Mouse (Mus musculus) adrenal gland, postnatal 10 days (tissue): ENCODE data around the gene Pitpnm2. TPM values are rescaled to one million over a fixed set of nuclear protein-coding genes. Genes with fewer than 3 reads are reported as not detected.

Source experiments
- DNase-seq: peaks from one replicate; pipeline ENCODE4 v3.0.0; 2021; ENCODE audit warnings: mixed read lengths
- total RNA-seq, 2 experiments: library from RNA; stranded (reverse); gene quantifications; 2 replicates each; pipeline ENCODE4 v1.2.3; 2021

Gene Pitpnm2
- total RNA-seq, 2 experiments from 2014 or later: 40.4 to 53.6 TPM

DNA sequence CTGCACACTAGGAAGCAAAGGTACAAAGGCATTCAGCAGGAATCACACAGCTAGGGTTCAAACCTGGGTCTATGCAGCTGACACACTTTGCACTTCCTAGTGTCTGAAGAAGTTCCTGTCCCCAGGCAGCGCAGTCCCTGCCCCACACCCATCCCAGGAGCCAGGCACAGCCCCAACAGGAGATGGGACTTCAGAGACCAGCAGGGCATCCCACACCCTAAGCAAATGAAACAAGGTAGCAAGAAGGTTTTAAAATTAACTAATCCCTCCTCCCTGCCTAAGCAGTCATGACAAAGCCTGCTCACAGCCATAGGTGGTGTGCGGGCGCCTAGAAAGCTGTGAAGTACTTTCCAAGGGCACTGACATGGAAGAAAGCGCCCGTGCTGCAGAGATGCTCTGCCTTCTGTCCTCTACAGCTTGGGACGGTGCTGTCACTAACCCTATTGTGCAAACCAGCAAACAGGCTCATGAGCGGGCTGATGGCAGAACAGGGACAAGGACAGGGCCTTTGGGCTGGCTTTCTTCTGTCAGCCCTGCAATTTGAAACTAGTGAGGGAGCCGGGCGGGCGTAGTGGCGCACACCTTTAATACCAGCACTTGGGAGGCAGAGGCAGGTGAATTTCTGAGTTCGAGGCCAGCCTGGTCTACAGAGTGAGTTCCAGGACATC is 68.9 kb downstream of the Pitpnm2 start:
- no peak for DNase-seq

DNA sequence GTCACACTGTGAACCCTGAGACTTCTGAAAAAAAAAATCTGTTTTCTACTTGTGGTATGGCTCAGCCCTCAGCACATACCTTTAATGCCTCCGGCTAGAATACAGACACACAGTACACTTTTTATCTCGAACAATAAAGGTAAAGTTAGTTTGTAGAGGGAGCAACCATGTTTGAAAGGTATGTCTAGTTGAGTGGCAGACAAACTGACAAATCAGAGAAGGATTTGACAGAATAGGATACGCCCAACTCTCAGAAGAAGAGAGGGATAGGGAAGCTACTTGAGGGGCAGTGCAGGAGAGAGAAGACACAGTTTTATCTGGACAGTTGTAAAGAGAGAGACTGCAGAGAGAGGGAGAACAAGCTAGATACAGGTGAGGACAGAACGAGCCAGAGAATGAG is 70.1 kb downstream of the Pitpnm2 start:
- no peak for DNase-seq

DNA sequence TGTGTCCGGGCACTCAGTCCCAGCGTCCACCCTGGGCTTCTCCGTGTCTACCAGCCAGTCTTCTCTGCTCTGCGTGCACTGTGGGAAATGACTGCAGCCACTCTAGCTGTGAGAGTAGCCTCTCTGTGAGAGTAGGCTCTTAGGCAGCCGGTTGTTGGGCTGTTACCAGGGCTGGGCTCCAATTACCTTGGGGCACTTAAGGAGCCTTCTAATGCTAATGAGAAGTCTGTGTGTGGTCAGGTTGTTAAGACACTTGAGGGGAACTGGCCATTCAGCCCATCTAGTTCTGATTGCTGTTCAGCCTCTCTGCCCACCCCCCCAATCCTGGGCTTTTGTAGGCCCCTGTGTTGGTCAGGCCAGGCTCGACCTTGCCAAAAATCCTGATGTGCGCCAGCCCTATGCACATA is 72.8 kb downstream of the Pitpnm2 start:
- no peak for DNase-seq

DNA sequence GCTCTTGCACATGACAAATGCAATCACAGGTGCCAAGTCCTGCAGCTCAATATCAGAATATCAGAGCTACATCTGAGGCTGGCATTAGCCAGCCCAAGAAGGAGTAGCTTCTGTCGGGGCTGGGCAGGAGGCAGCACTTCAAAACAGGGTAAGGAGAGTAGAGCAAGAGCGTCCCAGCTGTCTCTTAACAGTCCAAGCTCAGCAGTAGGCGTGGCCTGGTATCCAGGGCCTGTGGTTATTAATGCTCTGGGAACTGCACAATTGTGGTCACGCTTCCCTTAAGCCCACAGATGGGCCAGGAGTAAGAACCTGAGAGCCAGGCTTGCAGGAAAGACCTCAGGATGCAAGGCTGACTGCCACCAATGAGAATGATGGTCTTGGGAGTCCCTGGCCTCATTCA is 74.4 kb downstream of the Pitpnm2 start:
- no peak for DNase-seq

DNA sequence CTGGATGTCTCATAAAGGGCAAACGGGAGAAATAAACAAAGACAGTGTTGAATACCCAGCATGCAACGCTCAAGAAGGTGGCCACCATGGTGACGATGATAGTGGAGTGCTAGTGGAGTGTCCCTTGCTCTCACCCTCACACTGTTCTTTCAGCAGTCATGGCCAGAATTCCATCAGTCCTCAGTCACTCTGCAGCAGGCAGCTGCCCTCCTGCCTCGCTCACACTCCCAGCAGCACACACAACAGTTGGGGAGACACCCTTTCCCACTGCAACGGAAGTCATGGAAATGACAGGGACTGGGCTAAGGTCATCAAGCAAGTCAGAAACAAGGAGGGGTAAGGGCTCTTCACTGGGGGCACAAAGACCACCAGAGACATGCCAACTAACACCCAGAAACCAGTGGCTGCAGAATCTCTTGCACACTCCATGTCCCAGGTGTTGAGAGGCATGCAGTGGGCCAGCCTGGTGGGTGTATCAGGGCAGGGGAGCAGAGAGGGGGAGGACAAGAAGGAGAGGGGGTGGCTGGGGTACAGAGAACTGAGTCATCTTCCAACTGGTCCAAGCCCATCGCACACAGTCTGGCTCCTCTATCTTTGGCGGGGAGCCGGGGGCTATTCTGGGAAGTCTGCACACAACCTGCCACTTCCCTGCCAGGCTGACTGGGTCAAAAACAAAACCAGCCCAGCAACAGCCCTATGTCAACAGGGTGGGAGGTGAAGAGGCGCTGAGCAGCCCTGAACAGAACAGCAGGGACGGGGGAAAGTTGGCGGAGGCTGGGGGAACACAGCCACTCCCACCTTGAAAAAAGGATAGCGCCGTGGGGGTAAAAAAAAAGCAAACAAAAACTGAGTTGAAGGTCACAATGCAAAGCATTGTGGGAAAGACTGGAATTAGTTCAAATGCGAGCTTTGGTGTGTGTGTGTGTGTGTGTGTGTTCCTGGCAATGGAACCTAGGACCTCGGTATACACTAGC is 76.3 kb downstream of the Pitpnm2 start:
- DNase-seq: peak; percentile 78

DNA sequence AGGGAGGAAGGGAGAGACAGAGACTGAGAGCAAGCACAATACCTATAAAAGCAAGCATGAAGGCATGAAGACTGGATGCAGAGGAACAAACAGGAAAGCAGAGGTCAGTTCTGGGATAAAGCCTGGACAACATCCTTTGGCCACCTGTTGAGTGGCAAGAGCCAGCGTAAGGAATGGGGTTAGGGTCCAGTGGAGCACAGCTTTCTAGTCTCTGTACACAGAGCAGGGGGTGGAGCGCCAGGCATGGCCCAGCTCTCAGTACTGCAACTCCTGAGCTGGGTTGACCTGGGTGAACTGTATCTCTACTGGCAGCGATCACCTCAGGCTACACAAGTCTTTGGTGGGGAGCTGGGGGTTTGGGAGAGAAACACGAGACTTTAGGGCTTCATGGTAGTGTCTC is 77.3 kb downstream of the Pitpnm2 start:
- no peak for DNase-seq

DNA sequence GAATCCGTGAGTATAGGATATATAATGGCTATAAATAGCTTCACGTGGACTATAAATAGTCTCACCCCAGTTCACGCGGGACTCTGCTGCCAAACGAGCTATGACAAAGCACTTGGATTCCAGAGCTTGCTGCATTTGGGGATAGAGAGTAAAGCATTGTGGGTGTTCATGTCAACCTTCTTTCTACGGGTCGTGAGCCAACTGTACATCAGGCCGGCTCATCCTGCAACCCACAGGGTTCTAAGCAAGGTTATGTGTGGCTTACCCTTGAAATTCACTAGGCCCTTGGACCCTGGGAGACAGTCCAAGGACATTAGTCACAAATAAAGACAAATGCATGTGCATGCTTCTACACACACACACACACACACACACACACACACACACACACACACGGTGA is 77.8 kb downstream of the Pitpnm2 start:
- peak; percentile 62 for DNase-seq

DNA sequence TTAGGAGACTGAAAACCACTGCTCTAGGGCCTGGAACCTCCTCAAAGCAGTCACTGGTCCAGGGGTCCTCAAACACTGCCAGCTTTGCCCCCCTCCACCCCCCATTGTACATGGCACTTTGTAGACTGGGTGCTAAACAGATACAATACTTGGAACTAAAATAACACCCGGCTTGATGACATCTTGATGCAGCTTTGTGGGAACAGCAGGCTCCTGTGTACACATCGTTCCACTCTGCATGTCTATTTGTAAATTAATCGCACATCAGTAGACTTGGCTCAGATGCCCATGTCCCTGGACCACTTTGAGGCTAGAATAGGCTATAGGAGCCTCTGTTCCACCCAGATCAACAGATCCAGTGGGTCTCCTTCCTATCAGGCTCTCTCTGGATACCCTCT is 80.3 kb downstream of the Pitpnm2 start:
- no peak for DNase-seq

DNA sequence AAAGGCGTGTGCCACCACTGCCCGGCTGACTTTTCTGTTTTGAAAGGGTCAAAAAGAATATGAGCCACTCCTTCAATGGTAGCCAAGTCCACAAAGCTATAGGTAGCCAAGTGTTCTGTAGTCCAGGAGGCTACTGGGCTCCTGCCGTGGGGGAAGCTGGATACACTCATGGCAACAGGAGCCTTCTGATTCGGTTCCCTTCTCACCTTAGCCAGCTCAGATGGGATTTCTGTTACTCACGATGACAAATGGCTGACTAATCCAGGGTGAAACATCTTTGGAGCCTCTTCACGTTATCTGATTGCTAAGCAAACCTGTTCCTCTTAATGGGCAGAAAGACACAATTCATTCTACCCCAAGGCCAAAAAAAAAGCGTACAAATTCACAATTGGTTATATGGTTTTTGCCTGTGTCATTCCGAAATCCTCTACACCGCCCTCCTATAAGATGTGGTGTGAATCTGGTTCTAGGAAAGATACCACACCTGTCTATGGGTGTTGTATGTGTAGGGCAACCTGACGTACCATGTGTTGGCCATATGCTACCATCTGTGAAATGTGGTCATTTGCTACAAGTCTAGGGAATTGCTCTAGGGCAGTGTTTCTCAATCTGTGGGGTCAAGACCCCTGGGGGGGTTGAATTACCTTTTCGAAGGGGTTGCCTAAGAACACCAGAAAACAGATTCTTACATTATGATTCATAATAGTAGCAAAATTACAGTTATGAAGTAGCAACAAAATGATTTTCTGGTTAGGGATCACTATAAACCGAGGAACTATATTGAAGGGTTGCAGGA is 80.9 kb downstream of the Pitpnm2 start:
- DNase-seq: no peak

DNA sequence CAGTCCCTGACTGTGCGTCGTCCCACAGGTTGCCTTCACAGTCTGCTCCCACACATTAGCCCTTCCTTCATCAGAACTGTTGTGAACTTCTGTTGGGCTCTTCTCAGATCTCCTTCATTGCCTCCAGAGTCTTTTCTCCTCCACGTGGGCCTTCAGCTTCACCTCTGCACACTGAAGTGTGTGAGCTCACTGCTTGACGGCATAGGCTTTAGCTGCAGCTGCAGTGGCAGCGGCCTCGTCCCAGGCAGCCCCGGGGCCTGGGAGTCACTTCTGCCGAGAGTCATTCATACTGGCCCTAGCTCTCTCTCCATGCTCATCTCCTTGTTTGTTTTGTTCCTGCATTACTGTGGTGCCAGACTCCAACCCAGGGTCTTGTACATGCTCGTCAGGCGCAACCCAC is 81.9 kb downstream of the Pitpnm2 start:
- DNase-seq: no peak

DNA sequence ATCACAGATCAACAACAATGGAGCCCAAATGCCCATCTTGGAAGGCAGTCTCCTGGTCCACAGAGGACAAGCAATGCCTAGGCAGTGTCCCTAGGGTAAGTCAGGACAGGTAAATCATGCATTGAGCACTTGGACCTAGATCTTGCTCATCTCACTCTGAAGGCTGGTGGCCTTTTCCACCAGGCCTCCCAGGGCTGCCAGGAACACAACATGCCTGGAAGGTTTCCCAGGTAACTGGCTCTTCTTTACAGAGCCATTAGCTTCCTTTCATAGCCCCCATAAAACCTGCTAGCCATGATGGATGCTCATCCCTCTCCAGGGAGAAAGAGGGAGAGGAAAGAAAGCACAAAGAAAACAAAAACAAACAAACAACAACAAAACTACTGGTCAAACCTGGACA is 82.8 kb downstream of the Pitpnm2 start:
- no peak for DNase-seq

DNA sequence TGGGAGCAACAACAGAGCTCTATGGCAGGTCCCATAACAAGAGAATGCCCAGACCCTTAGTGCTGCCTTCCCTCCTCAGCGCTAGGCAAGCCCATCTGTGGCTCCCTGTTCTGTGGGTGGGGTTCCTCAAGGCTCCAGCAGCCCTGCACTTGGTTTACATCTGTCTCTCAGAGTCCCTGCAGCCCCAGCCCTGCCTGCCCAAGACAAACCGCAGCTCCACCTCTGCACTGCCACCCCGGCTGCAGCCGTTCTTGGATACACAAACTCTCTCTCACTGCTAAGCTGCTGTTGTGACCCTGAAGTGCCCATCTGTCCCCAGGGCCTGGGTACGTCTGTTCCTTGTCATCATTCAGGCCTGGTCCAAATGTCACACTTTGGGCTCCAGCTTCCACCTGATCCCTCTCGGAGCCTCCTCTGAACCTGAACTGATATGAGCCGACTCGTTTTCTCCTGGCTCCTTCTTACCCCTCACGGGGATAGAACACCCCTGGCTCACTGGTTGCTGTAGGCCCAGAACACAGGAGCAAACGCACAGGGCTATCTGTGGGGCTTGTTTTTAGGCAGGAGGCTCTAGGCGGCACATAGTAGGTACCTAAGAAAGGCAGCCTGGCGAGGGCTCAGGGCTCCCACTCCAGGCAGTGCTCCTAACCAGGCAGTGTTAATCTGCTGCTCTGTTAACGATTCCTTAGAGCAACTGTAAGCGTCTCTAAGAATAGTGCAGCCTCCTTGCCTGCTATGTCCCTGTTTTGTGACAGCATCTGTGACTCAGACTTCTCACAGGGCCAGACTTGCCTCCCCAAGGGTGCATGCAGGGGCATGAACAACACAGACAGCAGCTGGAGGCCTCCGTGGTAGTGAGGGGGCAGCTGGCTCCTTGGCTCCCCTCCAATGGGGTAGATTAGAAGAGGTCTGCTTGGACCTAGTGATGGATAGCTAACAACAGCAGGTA is 83.7 kb downstream of the Pitpnm2 start:
- DNase-seq: no peak

DNA sequence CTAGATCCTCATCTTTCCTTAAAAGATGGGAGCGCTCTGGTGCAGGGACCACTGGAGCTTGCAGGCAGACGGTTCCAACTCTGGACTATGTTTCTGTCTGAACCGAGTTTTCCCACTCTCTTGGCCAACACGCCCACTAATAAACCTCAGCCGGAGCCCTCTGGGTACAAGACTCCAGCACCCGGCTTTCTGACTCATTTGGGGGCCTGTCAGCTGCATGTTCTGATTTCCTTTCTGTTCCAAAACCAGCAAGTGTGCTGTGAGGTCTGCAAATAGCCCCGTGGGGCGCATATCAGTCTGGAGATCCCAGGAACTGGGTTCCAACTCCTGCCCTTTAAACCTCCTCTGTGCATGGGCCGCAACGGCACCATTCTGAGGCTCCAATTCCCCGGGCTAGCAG is 86.1 kb downstream of the Pitpnm2 start:
- DNase-seq: no peak

DNA sequence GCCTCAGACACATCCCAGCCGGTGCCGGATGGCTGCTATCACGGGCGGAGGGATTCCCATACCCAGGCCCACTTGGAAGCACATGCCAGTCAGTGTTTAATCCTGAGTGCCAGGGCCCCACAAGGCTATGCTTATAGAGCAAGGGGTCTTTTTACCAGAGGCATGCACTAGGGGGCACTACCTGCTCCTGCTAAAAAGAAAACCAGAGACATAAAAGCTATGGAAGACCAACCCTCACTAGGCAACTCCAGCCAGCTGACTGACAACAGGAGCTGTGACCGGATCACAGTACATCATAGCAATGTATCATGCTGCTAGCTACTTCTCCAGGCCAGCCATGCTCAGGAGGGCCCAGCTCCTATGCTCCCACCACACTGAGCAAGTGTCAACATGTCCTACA is 87.0 kb downstream of the Pitpnm2 start:
- DNase-seq: peak; percentile 81

DNA sequence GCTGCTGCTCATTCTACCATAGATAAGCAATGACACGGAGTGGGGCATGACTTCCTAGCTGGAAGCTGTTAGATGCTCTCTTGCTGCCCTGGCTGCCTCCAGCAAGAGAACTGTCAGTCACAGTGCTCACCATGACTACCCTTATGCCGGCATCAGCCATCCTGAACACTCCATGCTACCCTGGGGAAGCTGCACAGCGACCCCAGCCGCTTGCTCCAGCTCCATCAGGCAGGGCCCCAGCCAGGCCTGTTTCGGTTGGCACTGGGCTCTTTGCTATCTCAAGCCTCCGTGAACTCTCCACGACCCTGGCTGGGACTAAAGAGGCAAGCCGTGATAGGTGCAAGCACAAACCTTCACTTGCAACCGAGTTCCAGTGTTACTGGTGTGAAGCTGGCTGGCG is 87.7 kb downstream of the Pitpnm2 start:
- DNase-seq: no peak

DNA sequence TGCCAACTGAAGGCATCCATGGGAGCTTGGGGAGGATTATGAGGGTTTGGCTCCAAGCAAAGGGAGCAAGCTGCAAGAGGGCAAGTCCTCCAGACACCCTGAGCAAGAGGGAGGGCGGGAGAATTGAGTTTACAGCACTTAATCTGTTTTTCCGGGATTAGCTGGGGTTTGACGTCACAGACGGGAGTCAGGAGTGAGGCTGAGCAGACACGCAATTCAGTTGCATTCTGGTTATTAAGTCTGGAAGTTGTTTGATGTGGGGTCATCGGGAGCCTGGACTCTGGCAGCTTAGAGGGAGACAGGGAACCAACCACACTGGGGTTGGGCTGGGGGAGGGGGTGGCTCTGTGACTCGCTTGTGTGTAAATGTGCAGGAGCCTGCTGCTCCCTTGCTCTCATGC is 90.1 kb downstream of the Pitpnm2 start:
- no peak for DNase-seq

DNA sequence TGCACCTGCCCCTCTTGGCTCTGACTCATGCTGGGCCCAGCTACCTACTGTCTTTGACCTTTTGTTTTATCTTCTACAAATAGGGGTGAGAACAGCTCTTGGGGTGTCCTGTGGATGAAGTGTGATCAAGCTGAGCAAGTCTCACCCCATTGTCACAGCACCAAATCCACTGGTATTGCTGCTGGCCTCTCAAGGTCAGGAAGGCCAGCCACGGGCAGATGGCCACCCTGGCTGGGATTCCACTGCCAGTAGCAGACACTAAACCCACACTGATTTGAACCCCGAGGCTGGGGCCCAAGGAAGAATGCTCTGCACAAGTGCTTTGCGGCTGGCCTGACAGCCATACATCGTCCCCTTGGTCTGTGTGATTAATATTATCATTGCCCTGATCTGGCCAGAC is 91.3 kb downstream of the Pitpnm2 start:
- no peak for DNase-seq

DNA sequence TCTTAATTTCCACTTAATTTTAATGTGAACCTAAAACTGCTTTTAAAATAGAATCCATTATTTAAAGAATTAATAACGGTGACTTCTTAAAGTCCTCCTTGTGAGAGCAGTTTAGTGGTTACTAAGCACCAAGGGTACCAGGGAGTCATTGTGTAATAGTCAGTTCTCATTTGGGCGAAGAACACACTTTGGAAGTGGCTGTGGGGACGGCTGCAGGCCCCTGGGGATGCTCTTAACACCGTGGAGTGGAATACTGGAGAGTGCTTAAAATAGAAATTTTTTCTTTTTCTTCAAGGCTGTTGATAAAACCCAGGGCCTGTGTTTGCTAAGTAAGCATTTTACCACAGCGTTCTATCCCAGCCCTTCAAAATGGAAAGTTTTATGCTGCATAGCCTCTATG is 93.6 kb downstream of the Pitpnm2 start:
- DNase-seq: no peak

DNA sequence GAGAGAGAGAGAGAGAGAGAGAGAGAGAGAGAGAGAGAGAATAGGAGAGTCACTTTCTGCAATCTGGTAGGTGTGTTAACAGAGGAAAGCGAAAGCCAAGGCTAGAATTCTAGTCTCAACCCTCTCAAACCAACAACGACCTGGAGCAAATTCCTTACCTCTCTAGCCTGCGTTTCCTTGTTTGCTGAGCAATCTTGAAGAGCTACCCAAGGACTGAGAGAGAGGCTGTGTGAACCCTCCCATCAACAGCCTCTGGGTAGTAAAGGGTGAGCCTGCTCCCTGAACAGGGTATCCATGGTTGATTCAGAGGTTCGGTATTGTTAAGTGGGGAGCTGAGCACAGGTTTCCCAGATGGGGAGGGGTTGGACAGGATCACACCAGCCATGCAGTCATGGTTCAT is 96.8 kb downstream of the Pitpnm2 start:
- DNase-seq: no peak

DNA sequence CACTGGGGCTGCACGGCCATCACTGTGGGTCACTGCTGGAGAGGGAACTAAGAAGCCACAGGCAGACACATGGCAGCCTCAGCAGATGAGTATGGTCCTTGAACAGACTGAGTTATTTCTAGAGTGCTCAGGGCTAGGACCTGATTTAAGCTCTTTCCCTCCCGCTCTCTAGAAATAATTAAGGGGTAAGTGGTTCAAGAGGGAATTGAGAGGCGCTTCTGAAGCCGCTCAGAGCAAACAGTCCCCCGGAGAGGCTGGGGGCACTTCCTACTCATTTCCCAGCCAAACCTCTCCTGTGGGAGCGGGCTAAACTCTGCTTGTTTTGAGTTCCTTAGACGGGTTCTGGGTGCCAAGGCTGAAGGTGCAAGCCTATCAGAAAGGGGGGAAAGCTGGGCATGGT is 98.7 kb downstream of the Pitpnm2 start:
- DNase-seq: no peak

DNA sequence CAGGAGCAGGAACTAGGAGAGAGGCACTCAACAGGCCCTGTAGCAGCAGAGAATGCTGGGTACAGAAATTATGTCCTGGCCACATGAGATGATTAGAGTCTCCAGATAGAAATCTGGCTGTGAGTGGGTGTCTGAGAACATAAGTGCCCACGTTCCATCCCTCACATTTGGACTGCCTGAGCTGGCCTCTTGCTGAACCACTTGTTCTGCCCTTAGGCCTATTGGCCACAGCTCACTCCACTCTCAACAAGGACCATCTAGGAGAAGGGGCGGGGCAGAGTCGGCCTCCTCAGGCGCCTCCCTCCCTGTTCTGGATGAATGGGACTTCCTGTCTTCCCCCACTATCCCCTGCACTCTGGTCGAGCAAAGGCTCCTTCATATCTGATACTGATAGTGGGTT is 100.5 kb downstream of the Pitpnm2 start:
- DNase-seq: no peak

DNA sequence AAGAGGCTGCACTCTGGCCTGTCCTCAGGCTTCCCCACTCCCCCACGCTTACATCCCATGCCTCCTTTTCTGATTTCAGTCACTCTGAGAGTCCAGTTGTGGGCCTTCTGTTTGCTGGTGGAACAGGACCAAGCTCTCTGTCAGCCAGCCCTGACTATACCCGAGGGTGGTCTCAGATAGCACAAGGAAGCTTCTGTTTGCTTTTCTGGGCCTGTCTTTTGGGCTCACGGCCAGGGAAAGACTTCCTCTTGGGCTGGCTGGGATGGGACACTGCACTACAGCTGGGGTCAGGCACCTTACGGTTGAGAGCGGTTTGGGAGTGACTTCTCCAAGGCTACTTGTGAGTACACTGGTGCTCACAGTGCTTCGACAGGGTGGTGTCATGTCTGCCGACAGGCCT is 111.5 kb downstream of the Pitpnm2 start:
- no peak for DNase-seq
